Mouse (Mus musculus) limb, embryonic 10.5 days (tissue): ENCODE measurements around the gene Golt1a. TPM values are rescaled to one million over a fixed set of nuclear protein-coding genes. Genes with fewer than 3 reads are reported as not detected.

Experiments
- polyA plus RNA-seq: library from polyadenylated mRNA; unstranded; fragments of >200 nt; fragmentation: Nextera tagmentation; extraction: Ambion mirVana; gene quantifications from 2 replicates; pipeline ENCODE4 v1.2.1, GENCODE M21; 2016

The Golt1a gene
- polyA plus RNA-seq, 1 experiment from 2014 or later = not detected

Other genes starting within 250 kb of the Golt1a start
- 52.3 and 52.7 TPM in 2 replicates for gene Ppp1r15b, start 178.7 kb upstream of the Golt1a start, polyA plus RNA-seq
- 1.4 and 2.3 TPM in 2 replicates for gene Plekha6, start 145.6 kb upstream of the Golt1a start, polyA plus RNA-seq
- gene Kiss1, start 12.1 kb downstream of the Golt1a start, polyA plus RNA-seq = not detected in 2 replicates
- gene Ren1, start 40.7 kb downstream of the Golt1a start, polyA plus RNA-seq = 0.09 TPM in 1 of 2 replicates, not detected in the other
- gene Etnk2, start 53.8 kb downstream of the Golt1a start, polyA plus RNA-seq = 1.7 and 2.0 TPM in 2 replicates
- 10.3 and 12.9 TPM in 2 replicates for gene Sox13, start 114.6 kb downstream of the Golt1a start, polyA plus RNA-seq